Mouse (Mus musculus): ENCODE measurements around the gene Ccdc114. TPM values are rescaled to one million over a fixed set of nuclear protein-coding genes. Genes with fewer than 3 reads are reported as not detected.

Ccdc114 gene
- polyA plus RNA-seq, 1 experiment from 2014 or later: 7.9 TPM

GRCm38 (mm10) chr7:45915011-45915410 lies 8.9 kb upstream of the Ccdc114 start:
- 92% methylated on average over 5 of the region's 5 CpGs for WGBS
- H3K4me1 ChIP-seq (ENCODE audit: control insufficient read depth, insufficient read depth, low read length): peaks cover 18% of the 10 kb centered on the region
- no peaks in the 10 kb centered on the region for H3K9me3 ChIP-seq (replicated peaks; ENCODE audit: control insufficient read depth, low read length, poor library complexity, severe bottlenecking)
- H3K9ac ChIP-seq (ENCODE audit: low read depth, low read length): no peak overlapping the region
- H3K4me2 ChIP-seq (ENCODE audit: low read length): no peak overlapping the region
- no peak for ATAC-seq
- H3K4me3 ChIP-seq (ENCODE audit: low read depth, low read length): no peak overlapping the region
- no peaks in the 10 kb centered on the region for H3K27me3 ChIP-seq (ENCODE audit: control insufficient read depth, insufficient read depth, low read depth, low read length)
- peaks cover under 1% of the 10 kb centered on the region; the same call in 1 of the 2 replicates for H3K36me3 ChIP-seq (ENCODE audit: control insufficient read depth, insufficient read depth, low read length)
- H3K27ac ChIP-seq (ENCODE audit: low read length): no peak overlapping the region

DNA sequence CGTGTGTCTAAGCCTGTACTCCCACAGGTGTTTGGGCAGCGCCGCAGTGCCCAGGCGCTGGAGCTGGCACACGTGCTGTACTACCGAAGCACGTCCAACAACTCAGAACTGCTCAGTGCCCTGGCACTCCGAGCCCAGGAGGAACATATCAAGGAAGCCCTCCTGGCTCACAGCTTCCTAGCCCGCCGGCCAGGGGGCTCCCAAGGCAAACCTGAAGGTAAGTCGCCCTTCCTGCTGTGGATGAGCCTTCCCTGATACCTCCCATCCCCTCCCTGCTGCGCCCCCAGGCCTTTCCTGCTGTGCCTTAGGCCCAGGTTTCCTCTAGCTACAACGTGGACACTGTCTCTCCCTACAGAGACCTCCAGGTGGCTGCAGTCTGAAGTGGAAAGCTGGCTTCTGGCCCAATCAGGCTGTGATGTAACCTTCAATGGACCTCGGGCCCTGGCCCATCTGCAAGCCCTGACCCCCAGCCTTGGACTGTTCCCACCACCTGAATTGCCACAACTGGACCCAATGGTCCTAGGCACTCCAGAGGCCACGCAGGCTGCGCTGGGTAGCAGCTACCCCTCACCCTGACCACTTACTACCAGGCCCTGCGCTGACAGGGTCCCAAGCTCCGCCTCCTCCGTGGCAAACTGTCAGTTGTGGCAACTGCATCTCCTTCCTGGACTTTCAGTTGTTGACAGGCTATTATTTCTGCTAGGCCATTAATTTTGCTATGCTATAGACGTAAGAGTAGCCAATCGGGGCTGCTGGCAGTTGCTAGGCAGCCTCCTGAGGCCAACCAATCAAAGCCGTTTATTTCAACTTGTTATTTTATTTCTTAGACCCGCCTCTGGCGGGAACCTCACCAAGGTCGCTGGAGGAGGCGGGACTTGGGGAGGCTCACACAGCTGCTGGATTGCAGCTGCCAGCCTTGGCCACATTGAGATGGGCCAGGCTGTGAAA lies 7.5 kb upstream of the Ccdc114 start:
- Histone ChIP-seq H3K4me2 (ENCODE audit: low read length) (peak overlapping the region; percentile 67), H3K36me3 (ENCODE audit: control insufficient read depth, insufficient read depth, low read length) (no peaks in the 10 kb centered on the region), H3K4me3 (ENCODE audit: low read depth, low read length) (peak overlapping the region; percentile 36), H3K27ac (ENCODE audit: low read length) (peak overlapping the region; percentile 89), H3K9ac (ENCODE audit: low read depth, low read length) (peak overlapping the region; percentile 74), H3K27me3 (ENCODE audit: control insufficient read depth, insufficient read depth, low read depth, low read length) (no peaks in the 10 kb centered on the region), H3K4me1 (ENCODE audit: control insufficient read depth, insufficient read depth, low read length) (peaks cover 18% of the 10 kb centered on the region), H3K9me3 (replicated peaks; ENCODE audit: control insufficient read depth, low read length, poor library complexity, severe bottlenecking) (no peaks in the 10 kb centered on the region)
- WGBS: 35% methylated on average over 26 of the region's 26 CpGs
- ATAC-seq: peak; percentile 85

GRCm38 (mm10) chr7:45917004-45917704 lies 6.7 kb upstream of the Ccdc114 start:
- no peaks in the 10 kb centered on the region for H3K36me3 ChIP-seq (ENCODE audit: control insufficient read depth, insufficient read depth, low read length)
- H3K27ac ChIP-seq (ENCODE audit: low read length): peak overlapping the region; percentile 89
- H3K27me3 ChIP-seq (ENCODE audit: control insufficient read depth, insufficient read depth, low read depth, low read length): no peaks in the 10 kb centered on the region
- peak overlapping the region; percentile 36 for H3K4me3 ChIP-seq (ENCODE audit: low read depth, low read length)
- peak overlapping the region; percentile 67 for H3K4me2 ChIP-seq (ENCODE audit: low read length)
- H3K4me1 ChIP-seq (ENCODE audit: control insufficient read depth, insufficient read depth, low read length): peaks cover 18% of the 10 kb centered on the region
- 36% methylated on average over 13 of the region's 13 CpGs for WGBS
- H3K9ac ChIP-seq (ENCODE audit: low read depth, low read length): peak overlapping the region; percentile 74
- no peaks in the 10 kb centered on the region for H3K9me3 ChIP-seq (replicated peaks; ENCODE audit: control insufficient read depth, low read length, poor library complexity, severe bottlenecking)
- ATAC-seq: peak; percentile 57

GRCm38 (mm10) chr7:45917926-45918325 lies 5.9 kb upstream of the Ccdc114 start:
- 89% methylated on average over 15 of the region's 15 CpGs for WGBS

GRCm38 (mm10) chr7:45919083-45919671 lies 4.7 kb upstream of the Ccdc114 start:
- Histone ChIP-seq H3K9me3 (replicated peaks; ENCODE audit: control insufficient read depth, low read length, poor library complexity, severe bottlenecking) (no peaks in the 10 kb centered on the region), H3K36me3 (ENCODE audit: control insufficient read depth, insufficient read depth, low read length) (no peaks in the 10 kb centered on the region), H3K9ac (ENCODE audit: low read depth, low read length) (no peak overlapping the region), H3K27ac (ENCODE audit: low read length) (no peak overlapping the region), H3K4me1 (ENCODE audit: control insufficient read depth, insufficient read depth, low read length) (peaks cover 22% of the 10 kb centered on the region), H3K4me3 (ENCODE audit: low read depth, low read length) (no peak overlapping the region), H3K4me2 (ENCODE audit: low read length) (no peak overlapping the region), H3K27me3 (ENCODE audit: control insufficient read depth, insufficient read depth, low read depth, low read length) (no peaks in the 10 kb centered on the region)
- WGBS: 62% methylated on average over 14 of the region's 14 CpGs
- ATAC-seq: no peak

More at GRCm38 (mm10) chr7:45917926-45918325, 5.9 kb upstream of the Ccdc114 start:
- H3K4me1 ChIP-seq (ENCODE audit: control insufficient read depth, insufficient read depth, low read length): peaks cover 22% of the 10 kb centered on the region
- no peaks in the 10 kb centered on the region for H3K36me3 ChIP-seq (ENCODE audit: control insufficient read depth, insufficient read depth, low read length)
- no peaks in the 10 kb centered on the region for H3K9me3 ChIP-seq (replicated peaks; ENCODE audit: control insufficient read depth, low read length, poor library complexity, severe bottlenecking)
- ATAC-seq: no peak
- H3K27me3 ChIP-seq (ENCODE audit: control insufficient read depth, insufficient read depth, low read depth, low read length): no peaks in the 10 kb centered on the region
- no peak overlapping the region for H3K9ac ChIP-seq (ENCODE audit: low read depth, low read length)
- H3K4me3 ChIP-seq (ENCODE audit: low read depth, low read length): no peak overlapping the region
- no peak overlapping the region for H3K4me2 ChIP-seq (ENCODE audit: low read length)
- no peak overlapping the region for H3K27ac ChIP-seq (ENCODE audit: low read length)

GRCm38 (mm10) chr7:45919761-45920160 lies 4.1 kb upstream of the Ccdc114 start:
- no peak for ATAC-seq
- WGBS: 81% methylated on average over 4 of the region's 4 CpGs
- H3K4me1 ChIP-seq (ENCODE audit: control insufficient read depth, insufficient read depth, low read length): peaks cover 22% of the 10 kb centered on the region
- no peaks in the 10 kb centered on the region for H3K27me3 ChIP-seq (ENCODE audit: control insufficient read depth, insufficient read depth, low read depth, low read length)
- H3K4me3 ChIP-seq (ENCODE audit: low read depth, low read length): no peak overlapping the region
- H3K9me3 ChIP-seq (replicated peaks; ENCODE audit: control insufficient read depth, low read length, poor library complexity, severe bottlenecking): no peaks in the 10 kb centered on the region
- H3K4me2 ChIP-seq (ENCODE audit: low read length): no peak overlapping the region
- no peaks in the 10 kb centered on the region for H3K36me3 ChIP-seq (ENCODE audit: control insufficient read depth, insufficient read depth, low read length)
- H3K27ac ChIP-seq (ENCODE audit: low read length): no peak overlapping the region
- no peak overlapping the region for H3K9ac ChIP-seq (ENCODE audit: low read depth, low read length)

DNA sequence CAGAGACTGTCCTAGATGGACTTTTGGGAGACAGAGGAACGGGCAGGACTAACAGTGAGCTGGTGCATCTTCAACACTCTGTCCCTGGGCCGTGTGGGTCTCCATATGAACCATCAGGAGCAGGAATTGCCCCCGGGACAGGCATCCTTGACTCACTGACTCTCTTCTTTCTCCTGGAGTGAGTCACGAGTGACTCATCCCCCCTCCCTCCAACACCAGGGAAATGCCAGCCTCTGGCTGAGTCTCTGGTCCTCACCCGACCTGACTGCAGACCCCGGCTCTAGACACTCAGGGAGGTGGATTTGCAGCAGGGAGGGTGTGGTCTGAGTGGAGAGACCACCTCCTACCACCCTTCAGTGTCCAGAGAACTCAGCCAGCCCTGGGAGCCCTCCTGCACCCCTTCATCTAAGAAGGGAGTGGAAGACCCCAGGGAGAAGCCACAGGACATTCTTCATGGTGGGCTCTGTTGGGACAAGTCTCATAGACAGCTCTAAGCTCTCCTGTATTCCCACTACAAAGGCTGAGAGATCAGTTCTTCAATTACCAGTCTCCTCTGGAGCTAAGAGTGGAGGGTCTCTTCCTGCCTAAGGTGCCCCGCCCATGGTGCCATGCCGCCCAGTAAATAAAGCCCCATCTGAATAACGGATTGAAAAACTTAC lies 3.2 kb upstream of the Ccdc114 start:
- Histone ChIP-seq H3K36me3 (ENCODE audit: control insufficient read depth, insufficient read depth, low read length) (no peaks in the 10 kb centered on the region), H3K27me3 (ENCODE audit: control insufficient read depth, insufficient read depth, low read depth, low read length) (no peaks in the 10 kb centered on the region), H3K4me3 (ENCODE audit: low read depth, low read length) (no peak overlapping the region; the same call in 1 of the 2 replicates), H3K4me2 (ENCODE audit: low read length) (no peak overlapping the region), H3K27ac (ENCODE audit: low read length) (no peak overlapping the region), H3K9me3 (replicated peaks; ENCODE audit: control insufficient read depth, low read length, poor library complexity, severe bottlenecking) (no peaks in the 10 kb centered on the region), H3K9ac (ENCODE audit: low read depth, low read length) (no peak overlapping the region; the same call in 1 of the 2 replicates), H3K4me1 (ENCODE audit: control insufficient read depth, insufficient read depth, low read length) (peaks cover 21% of the 10 kb centered on the region)
- ATAC-seq: no peak
- 58% methylated on average over 9 of the region's 9 CpGs for WGBS

DNA sequence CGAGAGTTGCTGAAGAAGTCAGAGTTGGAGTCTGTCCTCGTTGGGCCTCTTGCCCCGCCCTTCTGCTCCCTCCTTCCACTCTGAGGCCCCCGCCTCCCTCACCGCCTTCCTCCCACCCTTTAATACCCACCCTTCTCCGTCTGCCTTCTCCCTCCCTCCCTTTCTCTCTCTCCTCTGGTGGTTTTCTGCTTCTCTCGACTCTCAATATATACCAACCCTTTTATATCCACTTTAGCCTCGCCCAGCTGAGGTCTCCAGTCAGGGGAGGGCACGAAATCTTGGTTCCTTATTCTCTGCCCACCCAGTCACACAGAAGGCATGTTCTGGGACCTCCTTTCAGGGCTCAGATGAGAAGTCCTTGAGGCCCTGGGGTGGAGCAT lies 2.6 kb upstream of the Ccdc114 start, which contains the start of gene Emp3:
Gene Emp3, minus strand, starts transcription at position 163 of the 380 bp plus-strand sequence.
- no peak within 1 kb of the TSS for H3K4me2 ChIP-seq (ENCODE audit: low read length)
- H3K36me3 ChIP-seq (ENCODE audit: control insufficient read depth, insufficient read depth, low read length): no peaks in the 10 kb centered on the region
- H3K27me3 ChIP-seq (ENCODE audit: control insufficient read depth, insufficient read depth, low read depth, low read length): no peaks in the 10 kb centered on the region
- no peaks in the 10 kb centered on the region for H3K9me3 ChIP-seq (replicated peaks; ENCODE audit: control insufficient read depth, low read length, poor library complexity, severe bottlenecking)
- ATAC-seq: no peak
- WGBS: 50% methylated on average over 9 of the region's 9 CpGs
- H3K27ac ChIP-seq (ENCODE audit: low read length): no peak within 1 kb of the TSS
- H3K9ac ChIP-seq (ENCODE audit: low read depth, low read length): no peak within 1 kb of the TSS; the same call in 1 of the 2 replicates
- H3K4me3 ChIP-seq (ENCODE audit: low read depth, low read length): no peak within 1 kb of the TSS; the same call in 1 of the 2 replicates
- H3K4me1 ChIP-seq (ENCODE audit: control insufficient read depth, insufficient read depth, low read length): peaks cover 16% of the 10 kb centered on the region
